Mouse (Mus musculus) forebrain, embryonic 12.5 days (tissue): Measurements from ENCODE around the gene Gm7929. TPM values are rescaled to one million over a fixed set of nuclear protein-coding genes. Genes with fewer than 3 reads are reported as not detected.
"Not testable (repeated sequence)": the region's sequence is repeated elsewhere in the genome, so short reads cannot be mapped to it uniquely, and the experiment has no call there.

ENCODE experiments used
- ATAC-seq: fragments of 200-750 bp; cut with Nextera tagmentation; 2 replicates; pipeline ENCODE4 v1.8.0; 2017; ENCODE audit warnings: moderate TSS enrichment; ENCODE audit not compliant: low FRiP score
- H3K27ac ChIP-seq: fragments of 300-500 bp; sonication (generic); 2 replicates; pipeline ENCODE4 v1.5.1; 2016; ENCODE audit warnings: mild to moderate bottlenecking
- H3K27me3 ChIP-seq: fragments of 300-500 bp; sonication (generic); 2 replicates; pipeline ENCODE4 v1.6.1; 2016; ENCODE audit warnings: mild to moderate bottlenecking
- H3K36me3 ChIP-seq: fragments of 300-500 bp; sonication (generic); replicated peaks from 2 replicates; pipeline ENCODE4 v1.6.1; 2016; ENCODE audit warnings: mild to moderate bottlenecking
- H3K4me1 ChIP-seq: fragments of 300-500 bp; sonication (generic); 2 replicates; pipeline ENCODE4 v1.6.1; 2016
- H3K4me2 ChIP-seq: fragments of 300-500 bp; sonication (generic); 2 replicates; pipeline ENCODE4 v1.6.1; 2016; ENCODE audit warnings: mild to moderate bottlenecking, moderate library complexity
- H3K4me3 ChIP-seq: fragments of 300-500 bp; sonication (generic); replicated peaks from 2 replicates; pipeline ENCODE4 v1.5.1; 2016; ENCODE audit warnings: mild to moderate bottlenecking
- H3K9ac ChIP-seq: fragments of 300-500 bp; sonication (generic); 2 replicates; pipeline ENCODE4 v1.6.1; 2016; ENCODE audit warnings: mild to moderate bottlenecking
- H3K9me3 ChIP-seq: fragments of 300-500 bp; sonication (generic); 2 replicates; pipeline ENCODE4 v1.6.1; 2016
- WGBS: fragments of 180-500 bp; shearing (Covaris S2); methylation state at CpG from one replicate; pipeline ENCODE4 v1.1.7; 2016; 5-methylcytosine and 5-hydroxymethylcytosine counted together
- polyA plus RNA-seq: library from polyadenylated mRNA; unstranded; fragments of >200 nt; fragmentation: Nextera tagmentation; extraction: Ambion mirVana; gene quantifications from 2 replicates; pipeline ENCODE4 v1.2.1, GENCODE M21; 2016

The Gm7929 gene
- not detected in 2 replicates for polyA plus RNA-seq

GRCm38 (mm10) chr14:41750514-41750913 is at the start of gene Gm7929:
TSS of gene Gm7929 (minus strand) at chr14:41750614.
- 79% methylated on average over 1 of the region's 1 CpGs for WGBS

GRCm38 (mm10) chr14:41772341-41772740 is 21.9 kb upstream of the Gm7929 start, which contains the start of gene Gm47189:
TSS of gene Gm47189 (minus strand) at chr14:41772441.
- H3K4me2 ChIP-seq, H3K27me3 ChIP-seq, ATAC-seq: not testable (repeated sequence)

More at GRCm38 (mm10) chr14:41750514-41750913, at the start of gene Gm7929:
- H3K4me2 ChIP-seq, H3K4me3 ChIP-seq, ATAC-seq, H3K4me1 ChIP-seq, H3K9me3 ChIP-seq, H3K9ac ChIP-seq, H3K27ac ChIP-seq, H3K27me3 ChIP-seq, H3K36me3 ChIP-seq: not testable (repeated sequence)

GRCm38 (mm10) chr14:41755931-41756330 is 5.5 kb upstream of the Gm7929 start:
- ATAC-seq, H3K9me3 ChIP-seq, H3K27me3 ChIP-seq, H3K9ac ChIP-seq, H3K27ac ChIP-seq, H3K4me1 ChIP-seq, H3K36me3 ChIP-seq, H3K4me2 ChIP-seq, H3K4me3 ChIP-seq: not testable (repeated sequence)
- 94% methylated on average over 2 of the region's 3 CpGs for WGBS

More at GRCm38 (mm10) chr14:41772341-41772740, 21.9 kb upstream of the Gm7929 start, which contains the start of gene Gm47189:
- H3K9ac ChIP-seq, H3K27ac ChIP-seq, H3K9me3 ChIP-seq, H3K4me3 ChIP-seq, H3K4me1 ChIP-seq, H3K36me3 ChIP-seq: not testable (repeated sequence)

GRCm38 (mm10) chr14:41723437-41723836 is 27.0 kb downstream of the Gm7929 start:
- H3K27me3 ChIP-seq, H3K4me2 ChIP-seq, ATAC-seq, H3K4me3 ChIP-seq, H3K27ac ChIP-seq, H3K4me1 ChIP-seq, H3K9ac ChIP-seq, H3K36me3 ChIP-seq, H3K9me3 ChIP-seq: not testable (repeated sequence)
- 77% methylated on average over 17 of the region's 17 CpGs for WGBS

- H3K4me2 ChIP-seq, H3K4me3 ChIP-seq, H3K27me3 ChIP-seq, H3K36me3 ChIP-seq, H3K4me1 ChIP-seq, H3K27ac ChIP-seq, H3K9me3 ChIP-seq, ATAC-seq, H3K9ac ChIP-seq: not testable (repeated sequence)
- WGBS, result 71% methylated on average over 1 of the region's 1 CpGs
Observed at GRCm38 (mm10) chr14:41717180-41717579, 33.2 kb downstream of the Gm7929 start.

GRCm38 (mm10) chr14:41701785-41702184 is 48.6 kb downstream of the Gm7929 start, which contains the start of gene Gm8068:
TSS of gene Gm8068 (minus strand) at chr14:41701885.
- not testable (repeated sequence) for H3K9ac ChIP-seq, ATAC-seq, H3K36me3 ChIP-seq, H3K4me3 ChIP-seq, H3K4me1 ChIP-seq, H3K4me2 ChIP-seq, H3K9me3 ChIP-seq, H3K27ac ChIP-seq, H3K27me3 ChIP-seq
- no CpG with 5 or more reads among the region's 3 CpGs for WGBS

Other genes starting within 250 kb of the Gm7929 start
- not detected in 2 replicates for gene Gm7970, start 195.0 kb downstream of the Gm7929 start, polyA plus RNA-seq
- gene 1700049E17Rik2, start 177.4 kb downstream of the Gm7929 start, polyA plus RNA-seq, result not detected in 2 replicates
- not detected in 2 replicates for gene Gm3072, start 126.0 kb downstream of the Gm7929 start, polyA plus RNA-seq
- not detected in 2 replicates for gene Gm3676, start 104.1 kb downstream of the Gm7929 start, polyA plus RNA-seq
- gene Gm8068, start 48.7 kb downstream of the Gm7929 start, polyA plus RNA-seq, result not detected in 2 replicates
- gene Gm47189, start 21.8 kb upstream of the Gm7929 start, polyA plus RNA-seq, result not detected in 2 replicates
- not detected in 2 replicates for gene Gm7980, start 156.7 kb upstream of the Gm7929 start, polyA plus RNA-seq
- gene 1700049E17Rik1, start 174.3 kb upstream of the Gm7929 start, polyA plus RNA-seq, result not detected in 2 replicates
- not detected in 2 replicates for gene 1700024B05Rik, start 193.4 kb upstream of the Gm7929 start, polyA plus RNA-seq
- not detected in 2 replicates for gene Gm6401, start 217.3 kb upstream of the Gm7929 start, polyA plus RNA-seq
- not detected in 2 replicates for gene Gm3543, start 232.7 kb upstream of the Gm7929 start, polyA plus RNA-seq